Mouse (Mus musculus): Measurements from ENCODE around the gene C5ar2.
"Not testable (repeated sequence)": the region's sequence is repeated elsewhere in the genome, so short reads cannot be mapped to it uniquely, and the experiment has no call there.

C5ar2 gene

GRCm38 (mm10) chr7:16257830-16258229 is 13.9 kb upstream of the C5ar2 start:
- DNase-seq (ENCODE audit: low read depth, low spot score): no peak

GRCm38 (mm10) chr7:16255963-16256362 is 12.0 kb upstream of the C5ar2 start:
- not testable (repeated sequence) for DNase-seq (ENCODE audit: low read depth, low spot score)

GRCm38 (mm10) chr7:16254195-16254594 is 10.2 kb upstream of the C5ar2 start:
- DNase-seq (ENCODE audit: low read depth, low spot score): no peak

- no peak for DNase-seq (ENCODE audit: low read depth, low spot score)
Observed at GRCm38 (mm10) chr7:16250687-16251086, 6.7 kb upstream of the C5ar2 start.

- no peak for DNase-seq (ENCODE audit: low read depth, low spot score)
Observed at GRCm38 (mm10) chr7:16245958-16246357, 2.0 kb upstream of the C5ar2 start.

- no peak for DNase-seq (ENCODE audit: low read depth, low spot score)
Observed at GRCm38 (mm10) chr7:16242198-16242597, 1.8 kb downstream of the C5ar2 start.

GRCm38 (mm10) chr7:16241787-16242186 is 2.2 kb downstream of the C5ar2 start:
- no peak for DNase-seq (ENCODE audit: low read depth, low spot score)

GRCm38 (mm10) chr7:16240978-16241303 is 3.0 kb downstream of the C5ar2 start:
- DNase-seq (ENCODE audit: low read depth, low spot score): no peak

GRCm38 (mm10) chr7:16240281-16240977 is 3.5 kb downstream of the C5ar2 start:
- no peak for DNase-seq (ENCODE audit: low read depth, low spot score)

- peak; percentile 64 for DNase-seq (ENCODE audit: low read depth, low spot score)
Observed at GRCm38 (mm10) chr7:16239554-16239997, 4.4 kb downstream of the C5ar2 start.

- peak; percentile 24 for DNase-seq (ENCODE audit: low read depth, low spot score)
Observed at GRCm38 (mm10) chr7:16229869-16230268, 14.1 kb downstream of the C5ar2 start.

GRCm38 (mm10) chr7:16221582-16222272 is 22.2 kb downstream of the C5ar2 start, which contains the start of gene Dhx34:
Gene Dhx34 (minus strand): TSS chr7:16222037.
- peak; percentile 98 for DNase-seq (ENCODE audit: low read depth, low spot score)

- no peak for DNase-seq (ENCODE audit: low read depth, low spot score)
Observed at GRCm38 (mm10) chr7:16213986-16214385, 30.0 kb downstream of the C5ar2 start.

GRCm38 (mm10) chr7:16213196-16213595 is 30.8 kb downstream of the C5ar2 start:
- no peak for DNase-seq (ENCODE audit: low read depth, low spot score)

- DNase-seq (ENCODE audit: low read depth, low spot score): no peak
Observed at GRCm38 (mm10) chr7:16210862-16211365, 33.0 kb downstream of the C5ar2 start.

- DNase-seq (ENCODE audit: low read depth, low spot score): no peak
Observed at GRCm38 (mm10) chr7:16208781-16209665, 34.9 kb downstream of the C5ar2 start.

- peak; percentile 30 for DNase-seq (ENCODE audit: low read depth, low spot score)
Observed at GRCm38 (mm10) chr7:16207496-16207895, 36.5 kb downstream of the C5ar2 start.

- DNase-seq (ENCODE audit: low read depth, low spot score): no peak
Observed at GRCm38 (mm10) chr7:16207076-16207475, 36.9 kb downstream of the C5ar2 start.

- no peak for DNase-seq (ENCODE audit: low read depth, low spot score)
Observed at GRCm38 (mm10) chr7:16204791-16205190, 39.2 kb downstream of the C5ar2 start.

GRCm38 (mm10) chr7:16203505-16203903 is 40.5 kb downstream of the C5ar2 start:
- DNase-seq (ENCODE audit: low read depth, low spot score): no peak

GRCm38 (mm10) chr7:16202756-16203504 is 41.0 kb downstream of the C5ar2 start:
- DNase-seq (ENCODE audit: low read depth, low spot score): no peak

Measured in skeletal muscle tissue, adult 2 months (tissue).